Mouse (Mus musculus) brain, embryonic 14.5 days (tissue): Measurements from ENCODE around the gene Med12l.

ENCODE experiments used
- CTCF ChIP-seq: fragments of 200-500 bp; IDR thresholded peaks from 2 replicates; pipeline ENCODE4 v1.5.1; 2012; ENCODE audit warnings: inconsistent platforms, mild to moderate bottlenecking, moderate library complexity, borderline replicate concordance; ENCODE audit not compliant: insufficient read depth, insufficient read length; ENCODE audit errors: extremely low read depth
- POLR2A ChIP-seq: fragments of 200-500 bp; IDR thresholded peaks from 2 replicates; pipeline ENCODE4 v1.6.1; 2012; ENCODE audit warnings: mild to moderate bottlenecking, inconsistent platforms, borderline replicate concordance; ENCODE audit not compliant: poor library complexity, insufficient read depth, insufficient read length, severe bottlenecking; ENCODE audit errors: extremely low read depth

DNA sequence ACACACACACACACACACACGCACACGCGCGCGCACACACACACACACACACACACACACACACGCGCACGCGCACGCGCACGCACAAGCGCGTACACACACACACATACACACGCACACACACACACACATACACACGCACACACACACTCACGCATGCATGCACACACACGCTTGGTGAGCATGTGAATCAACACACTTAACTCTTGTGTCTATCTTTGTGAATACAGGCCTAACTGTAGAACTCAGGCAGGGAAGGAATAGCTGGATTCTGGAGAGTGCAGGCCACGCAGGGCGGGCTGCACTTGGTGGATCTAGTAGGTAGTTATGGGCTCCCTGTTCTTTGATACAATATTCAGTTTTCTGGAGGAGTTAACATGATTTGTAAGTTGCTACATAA is 123.1 kb downstream of the Med12l start:
- TF ChIP-seq CTCF: no peak
- TF ChIP-seq POLR2A: no peak
